Mouse (Mus musculus): ENCODE data around the gene Galr3. TPM values are rescaled to one million over a fixed set of nuclear protein-coding genes. Genes with fewer than 3 reads are reported as not detected.

Gene Galr3
- total RNA-seq, 2 experiments from 2014 or later: 0.30 to 0.36 TPM

Small RNA genes lying within 50 kb of the gene (microRNA-seq; reads per million reads assigned to microRNA genes)
- gene Mir6956: 2.5 reads per million, percentile 3 among the genes with 10 or more reads in this experiment

Other genes with a start within 250 kb of the Galr3 start
- gene Card10, start 238.8 kb upstream of the Galr3 start, total RNA-seq (2021): 1 to 10 TPM; 5.9 to 9.8 TPM
- 10 to 100 TPM; 36.8 to 52.6 TPM for gene Cdc42ep1, start 199.3 kb upstream of the Galr3 start, total RNA-seq (2021)
- gene Lgals2, start 186.4 kb upstream of the Galr3 start, total RNA-seq (2021): under 1 TPM; 0.53 to 0.56 TPM
- 10 to 100 TPM; 56.0 to 57.3 TPM for gene Gga1, start 164.7 kb upstream of the Galr3 start, total RNA-seq (2021)
- not detected for gene Gm49510, start 142.2 kb upstream of the Galr3 start, total RNA-seq (2021)
- 1 to 10 TPM; 7.2 to 8.5 TPM for gene Sh3bp1, start 142.1 kb upstream of the Galr3 start, total RNA-seq (2021)
- gene Pdxp, start 128.0 kb upstream of the Galr3 start, total RNA-seq (2021): 1 to 10 TPM; 3.3 to 3.7 TPM
- 100 to 1,000 TPM; 303 to 486 TPM for gene Lgals1, start 115.2 kb upstream of the Galr3 start, total RNA-seq (2021)
- gene Nol12, start 107.0 kb upstream of the Galr3 start, total RNA-seq (2021): 10 to 100 TPM; 41.5 to 47.4 TPM
- 100 to 1,000 TPM; 111 to 142 TPM for gene Triobp, start 94.2 kb upstream of the Galr3 start, total RNA-seq (2021)
- gene H1f0, start 13.4 kb upstream of the Galr3 start, total RNA-seq (2021): 100 to 1,000 TPM; 127 to 173 TPM
- gene Ankrd54, start 21.0 kb downstream of the Galr3 start, total RNA-seq (2021): 10 to 100 TPM; 18.9 to 27.0 TPM
- gene Eif3l, start 33.3 kb downstream of the Galr3 start, total RNA-seq (2021): 100 to 1,000 TPM; 140 to 156 TPM
- 10 to 100 TPM; 41.3 to 51.4 TPM for gene Micall1, start 67.0 kb downstream of the Galr3 start, total RNA-seq (2021)
- gene Polr2f, start 99.1 kb downstream of the Galr3 start, total RNA-seq (2021): 100 to 1,000 TPM; 137 to 143 TPM
- 1 to 10 TPM; 5.5 to 7.3 TPM for gene 1700088E04Rik, start 99.4 kb downstream of the Galr3 start, total RNA-seq (2021)
- gene Sox10, start 123.4 kb downstream of the Galr3 start, total RNA-seq (2021): 1 to 10 TPM; 1.3 to 1.8 TPM
- 10 to 100 TPM; 17.7 to 18.1 TPM for gene Pick1, start 187.3 kb downstream of the Galr3 start, total RNA-seq (2021)
- under 1 TPM in 1 of 2 experiments, not detected in 1; 0.13 TPM for gene Gm49486, start 187.5 kb downstream of the Galr3 start, total RNA-seq (2021)
- gene Slc16a8, start 212.9 kb downstream of the Galr3 start, total RNA-seq (2021): not detected
- gene Baiap2l2, start 243.7 kb downstream of the Galr3 start, total RNA-seq (2021): not detected